Mouse (Mus musculus) heart, adult 18-20 months (tissue): ENCODE results near the gene Zmym3. TPM values are rescaled to one million over a fixed set of nuclear protein-coding genes. Genes with fewer than 3 reads are reported as not detected.

Experiments
- DNase-seq, 2 experiments: peaks; one replicate each; pipeline ENCODE4 v3.0.0; 2021 to 2022; ENCODE audit warnings: mixed read lengths in 1 of 2
- long read RNA-seq, 2 experiments: library from polyadenylated mRNA; stranded (forward); transcript quantifications; one replicate each; pipeline ENCODE4 v2.0.0; 2021
- total RNA-seq, 2 experiments: library from RNA; stranded (reverse); gene quantifications; 2 replicates each; pipeline ENCODE4 v1.2.3; 2021

Zmym3 gene
- 10 to 100 TPM; 13.1 to 15.9 TPM for total RNA-seq
- long read RNA-seq, experiment 1, partial matches to known transcripts: 1 of 4 reads
- long read RNA-seq, experiment 1, other reads (novel, unspliced or antisense): 1 of 4 reads
- long read RNA-seq, experiment 2, partial matches to known transcripts: 1 of 2 reads
- long read RNA-seq, experiment 2, other reads (novel, unspliced or antisense): 0 of 2 reads

GRCm38 (mm10) chrX:101420700-101421095, at the start of gene Zmym3:
TSS of gene Zmym3 (minus strand) at chrX:101420849.
- DNase-seq: peak in 1 of 2 experiments; percentile 9

- DNase-seq: no peak
Observed at GRCm38 (mm10) chrX:101451591-101451990, 30.9 kb upstream of the Zmym3 start.

- DNase-seq: no peak
Observed at GRCm38 (mm10) chrX:101451147-101451546, 30.5 kb upstream of the Zmym3 start.

GRCm38 (mm10) chrX:101448886-101449475, 28.3 kb upstream of the Zmym3 start, which contains the start of gene Itgb1bp2:
TSS of gene Itgb1bp2 (plus strand) at chrX:101449088.
- peak; percentile 37 to 66 for DNase-seq

- no peak for DNase-seq
Observed at GRCm38 (mm10) chrX:101429976-101430375, 9.3 kb upstream of the Zmym3 start.

- peak; percentile 83 to 93 for DNase-seq
Observed at GRCm38 (mm10) chrX:101429142-101429949, 8.7 kb upstream of the Zmym3 start, which contains the start of gene Nono. TSS of gene Nono (plus strand) at chrX:101429318.

GRCm38 (mm10) chrX:101428785-101429141, 8.1 kb upstream of the Zmym3 start:
- no peak for DNase-seq

- peak in 1 of 2 experiments; percentile 14 for DNase-seq
Observed at GRCm38 (mm10) chrX:101427774-101428173, 7.1 kb upstream of the Zmym3 start.

- DNase-seq: no peak
Observed at GRCm38 (mm10) chrX:101423462-101423861, 2.8 kb upstream of the Zmym3 start.

- DNase-seq: peak; percentile 88 to 92
Observed at GRCm38 (mm10) chrX:101419725-101420699, 637 bp downstream of the Zmym3 start.

GRCm38 (mm10) chrX:101418946-101419724, 1.5 kb downstream of the Zmym3 start:
- DNase-seq: peak; percentile 29 to 30

- no peak for DNase-seq
Observed at GRCm38 (mm10) chrX:101396459-101396858, 24.2 kb downstream of the Zmym3 start.

- DNase-seq: no peak
Observed at GRCm38 (mm10) chrX:101394341-101394740, 26.3 kb downstream of the Zmym3 start.

GRCm38 (mm10) chrX:101388866-101389537, 31.6 kb downstream of the Zmym3 start:
- DNase-seq: no peak

GRCm38 (mm10) chrX:101386222-101386621, 34.4 kb downstream of the Zmym3 start:
- DNase-seq: no peak

- no peak for DNase-seq
Observed at GRCm38 (mm10) chrX:101384439-101385137, 36.1 kb downstream of the Zmym3 start.

- DNase-seq: no peak
Observed at GRCm38 (mm10) chrX:101383455-101383854, 37.2 kb downstream of the Zmym3 start.

GRCm38 (mm10) chrX:101379744-101380143, 40.9 kb downstream of the Zmym3 start:
- DNase-seq: no peak

- DNase-seq: no peak
Observed at GRCm38 (mm10) chrX:101377076-101377475, 43.6 kb downstream of the Zmym3 start.
